Mouse (Mus musculus): ENCODE data around the gene Tgfbr1.
"Not testable (repeated sequence)": the region's sequence is repeated elsewhere in the genome, so short reads cannot be mapped to it uniquely, and the experiment has no call there.

Tgfbr1 gene

GRCm38 (mm10) chr4:47349759-47350158 lies 3.3 kb upstream of the Tgfbr1 start:
- DNase-seq (ENCODE audit: low spot score in 2 of 2) = no peak

GRCm38 (mm10) chr4:47351386-47352049 lies 1.5 kb upstream of the Tgfbr1 start:
- peak in 1 of 2 experiments; percentile 50 for DNase-seq (ENCODE audit: low spot score in 2 of 2)

- DNase-seq (ENCODE audit: low spot score in 2 of 2) = no peak
Observed at GRCm38 (mm10) chr4:47352061-47352661, 861 bp upstream of the Tgfbr1 start.

DNA sequence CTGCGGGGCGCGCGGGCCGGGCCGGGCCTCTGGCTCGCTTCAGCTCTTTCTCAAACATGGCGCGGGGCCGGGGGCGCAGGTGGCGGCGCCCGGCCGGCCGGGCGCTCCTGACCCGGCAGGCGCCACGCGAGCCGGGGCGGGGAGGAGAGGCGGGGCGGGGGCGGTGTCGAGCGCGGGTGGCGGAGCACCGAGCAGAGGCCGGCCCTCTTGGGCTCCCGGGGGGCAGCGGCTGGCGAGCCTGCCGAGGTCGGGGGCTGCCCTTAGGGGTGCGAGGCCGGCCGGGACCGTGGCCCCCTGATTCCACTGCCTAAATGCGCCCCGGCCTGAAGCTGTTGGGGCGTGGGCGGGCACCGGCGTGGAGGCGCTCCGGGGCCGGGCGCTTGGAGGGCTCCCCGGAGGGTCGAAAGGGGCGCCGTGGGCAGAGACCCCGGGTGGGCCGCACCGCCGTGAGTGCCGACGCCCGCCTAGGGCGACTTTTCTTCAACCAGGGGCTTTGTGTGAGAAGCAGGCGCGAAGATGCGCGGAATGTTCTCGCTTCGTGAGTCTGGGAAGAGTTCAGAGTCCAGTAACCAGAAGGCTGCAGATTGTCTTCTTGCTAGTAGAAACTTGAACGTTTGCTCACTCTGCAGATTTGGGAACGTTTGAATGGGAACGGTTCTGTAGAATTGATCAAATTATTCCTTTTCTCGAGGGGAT lies 542 bp downstream of the Tgfbr1 start:
- peak in 1 of 2 experiments; percentile 28 for DNase-seq (ENCODE audit: low spot score in 2 of 2)

- DNase-seq (ENCODE audit: low spot score in 2 of 2) = no peak
Observed at GRCm38 (mm10) chr4:47354304-47354703, 1.3 kb downstream of the Tgfbr1 start.

- DNase-seq (ENCODE audit: low spot score in 2 of 2) = no peak
Observed at GRCm38 (mm10) chr4:47362662-47363061, 9.6 kb downstream of the Tgfbr1 start.

GRCm38 (mm10) chr4:47363134-47363533 lies 10.1 kb downstream of the Tgfbr1 start:
- DNase-seq (ENCODE audit: low spot score in 2 of 2) = no peak

DNA sequence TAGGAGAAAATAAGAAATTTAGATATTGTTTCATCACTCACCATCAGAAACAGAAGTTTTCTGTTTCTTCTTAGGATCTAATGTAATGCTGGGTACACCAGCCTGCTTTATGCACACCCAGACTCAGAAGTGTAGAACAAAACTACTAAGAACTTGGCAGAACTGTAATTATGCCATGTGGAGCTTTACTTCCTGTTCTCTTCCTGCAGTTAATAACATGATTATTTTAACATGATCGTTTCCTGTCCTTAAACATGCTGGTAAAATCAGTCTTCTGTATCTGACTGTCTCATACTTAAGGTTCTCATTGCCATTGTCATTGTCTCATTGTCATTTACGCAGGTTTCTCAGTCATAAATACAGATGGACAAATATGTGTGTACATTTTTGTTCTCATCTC lies 15.7 kb downstream of the Tgfbr1 start:
- DNase-seq (ENCODE audit: low spot score in 2 of 2) = no peak

DNA sequence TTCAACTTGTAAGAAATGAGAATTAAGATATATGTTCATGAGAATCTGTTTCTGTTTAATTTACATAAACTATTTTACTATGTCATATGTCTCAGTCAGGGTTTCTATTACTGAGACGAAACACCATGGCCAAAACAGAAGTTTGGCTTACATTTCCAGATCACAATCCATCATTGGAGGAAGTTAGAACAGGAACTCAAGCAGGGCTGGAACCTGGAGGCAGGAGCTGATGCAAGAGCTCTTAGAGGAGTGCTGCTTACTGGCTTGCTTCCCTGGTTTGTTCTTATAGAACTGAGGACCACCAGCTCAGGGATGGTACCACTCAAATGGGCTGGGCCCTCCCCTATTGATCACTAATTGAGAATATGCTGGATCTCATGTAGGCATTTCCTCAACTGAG lies 25.7 kb downstream of the Tgfbr1 start:
- DNase-seq (ENCODE audit: low spot score in 2 of 2) = no peak

- no peak for DNase-seq (ENCODE audit: low spot score in 2 of 2)
Observed at GRCm38 (mm10) chr4:47382426-47382825, 29.4 kb downstream of the Tgfbr1 start.

GRCm38 (mm10) chr4:47391926-47392325 lies 38.9 kb downstream of the Tgfbr1 start:
- not testable (repeated sequence) for DNase-seq (ENCODE audit: low spot score in 2 of 2)

GRCm38 (mm10) chr4:47396251-47396650 lies 43.2 kb downstream of the Tgfbr1 start:
- no peak for DNase-seq (ENCODE audit: low spot score in 2 of 2)

GRCm38 (mm10) chr4:47397951-47398687 lies 45.1 kb downstream of the Tgfbr1 start:
- no peak for DNase-seq (ENCODE audit: low spot score in 2 of 2)

DNA sequence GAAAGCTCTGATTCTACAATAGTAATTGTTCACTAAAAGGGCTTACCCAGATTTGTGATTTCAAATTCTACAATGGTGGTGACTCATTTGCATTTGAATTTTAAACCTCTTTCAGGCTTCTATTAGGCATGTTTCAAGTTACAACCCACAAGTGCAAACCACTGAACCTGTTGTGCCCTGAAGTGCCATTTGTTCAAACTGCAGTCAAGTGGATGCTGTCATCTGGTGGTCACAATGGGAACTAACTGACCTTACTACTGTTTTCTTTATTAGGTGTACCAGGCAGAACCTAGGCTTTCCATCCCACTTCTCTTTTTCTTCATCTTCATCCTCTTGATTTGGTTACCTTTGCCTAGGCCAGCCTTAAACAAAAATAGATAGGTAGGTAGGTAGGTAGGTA lies 46.8 kb downstream of the Tgfbr1 start:
- DNase-seq (ENCODE audit: low spot score in 2 of 2) = peak in 1 of 2 experiments; percentile 22

- no peak for DNase-seq (ENCODE audit: low spot score in 2 of 2)
Observed at GRCm38 (mm10) chr4:47400314-47400713, 47.3 kb downstream of the Tgfbr1 start.

DNA sequence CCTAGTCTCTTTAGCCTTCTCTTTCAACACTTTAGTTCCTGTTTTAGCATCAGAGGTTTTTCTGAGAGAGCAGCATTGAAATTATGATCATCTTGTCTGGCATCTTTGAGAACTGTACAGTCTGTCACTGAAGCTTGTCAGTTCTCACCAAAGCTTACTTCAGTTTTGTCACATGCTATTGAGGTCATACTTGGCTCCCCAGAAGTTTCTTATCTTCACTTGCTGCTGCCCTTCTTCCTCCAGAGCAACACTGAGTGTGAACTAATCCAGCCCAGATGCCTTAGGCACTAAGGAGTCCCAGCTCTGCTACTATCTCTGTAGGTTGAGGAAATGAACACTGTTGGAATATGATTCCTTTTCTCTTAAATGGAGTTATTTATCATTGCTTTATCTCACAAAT lies 49.2 kb downstream of the Tgfbr1 start:
- DNase-seq (ENCODE audit: low spot score in 2 of 2) = no peak

DNA sequence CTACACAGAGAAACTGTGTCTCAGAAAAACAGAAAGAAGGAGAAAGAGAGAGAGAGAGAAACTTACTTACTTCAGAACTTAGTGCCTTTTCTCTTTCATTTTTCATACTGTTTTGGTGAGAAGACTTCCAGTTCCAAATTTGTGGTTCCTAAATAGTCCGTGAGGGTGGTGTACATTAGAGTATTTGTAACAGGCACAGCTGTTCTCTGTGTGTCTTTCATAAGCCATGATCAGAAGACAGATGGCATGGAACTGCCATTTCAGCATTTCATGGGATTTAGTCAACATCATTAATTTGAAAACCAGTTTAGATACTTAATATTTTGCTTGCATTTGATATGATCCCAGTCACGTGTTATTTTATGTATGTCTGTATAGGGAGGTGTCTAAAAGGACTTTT lies 51.5 kb downstream of the Tgfbr1 start:
- no peak for DNase-seq (ENCODE audit: low spot score in 2 of 2)

DNA sequence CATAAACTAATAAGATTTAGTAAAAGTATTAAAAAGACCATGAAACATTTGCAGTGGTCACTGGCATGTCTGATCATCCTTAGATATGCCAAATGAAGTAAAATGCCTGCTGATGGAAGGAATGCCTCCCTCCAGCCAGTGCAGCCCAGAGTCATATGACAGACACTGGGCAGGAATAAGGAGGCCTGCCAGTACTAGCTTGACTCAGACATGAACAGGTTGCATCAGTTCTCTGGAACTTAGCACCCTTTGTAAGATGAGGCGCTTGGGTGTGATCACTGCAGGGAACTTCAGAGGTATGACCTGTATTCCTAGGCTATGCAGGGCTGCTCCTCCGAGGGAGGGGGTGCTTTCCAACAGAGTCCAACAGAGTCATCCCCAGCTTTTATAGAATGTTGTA lies 54.1 kb downstream of the Tgfbr1 start:
- no peak for DNase-seq (ENCODE audit: low spot score in 2 of 2)

- no peak for DNase-seq (ENCODE audit: low spot score in 2 of 2)
Observed at GRCm38 (mm10) chr4:47417871-47418270, 64.8 kb downstream of the Tgfbr1 start.

DNA sequence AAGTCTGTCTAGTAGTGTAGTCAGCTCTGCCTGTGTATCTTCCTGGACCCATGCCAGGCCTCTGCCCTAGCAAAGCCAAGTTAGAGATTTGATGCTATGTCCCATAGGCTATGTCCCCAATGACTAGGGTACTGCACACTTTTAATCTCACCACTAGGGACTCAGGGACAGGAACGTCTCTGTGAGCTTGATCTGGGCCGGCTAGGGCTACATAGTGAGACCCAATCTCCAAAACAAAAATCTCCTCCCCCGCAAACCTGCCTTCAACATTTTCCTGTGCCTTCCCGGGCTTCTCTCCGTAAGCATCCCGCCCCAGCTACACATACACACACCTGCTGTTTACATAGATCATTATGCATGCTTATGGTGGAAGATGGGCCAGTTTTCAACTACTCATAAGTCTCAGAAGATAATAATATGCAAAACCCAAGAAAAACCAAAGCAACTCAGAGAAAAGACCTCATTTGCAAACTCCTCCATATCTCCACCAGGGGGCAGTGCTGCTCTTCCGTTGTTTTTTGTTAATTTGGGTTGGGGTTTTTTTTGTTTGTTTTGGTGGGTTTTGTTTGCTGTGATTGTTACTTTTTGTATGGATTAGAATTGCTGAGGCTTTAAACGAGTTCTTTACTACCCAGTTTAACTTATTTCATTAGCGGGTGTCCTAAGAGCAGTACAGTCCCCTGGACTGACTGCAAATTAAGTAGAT lies 66.4 kb downstream of the Tgfbr1 start:
- DNase-seq (ENCODE audit: low spot score in 2 of 2) = peak in 1 of 2 experiments; percentile 10

DNA sequence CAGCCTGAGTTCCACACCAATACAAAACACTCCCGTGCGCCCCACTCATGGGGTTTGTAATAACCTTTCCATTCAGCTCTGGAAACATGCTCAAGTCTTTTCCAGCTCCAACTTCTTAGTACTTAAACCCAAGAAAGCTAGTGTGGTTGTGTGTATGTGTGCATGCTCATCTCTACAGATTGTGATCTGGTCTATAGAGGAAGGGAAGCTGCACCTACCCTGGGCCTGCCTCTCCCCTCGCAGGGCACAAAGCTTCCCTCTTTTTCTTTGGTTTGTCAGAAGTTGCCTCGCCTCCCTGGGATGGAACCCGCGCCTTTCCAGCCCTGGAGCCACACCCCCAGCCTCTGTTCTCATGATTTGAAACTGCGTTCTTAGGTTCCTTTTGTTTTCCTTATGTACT lies 67.2 kb downstream of the Tgfbr1 start:
- no peak for DNase-seq (ENCODE audit: low spot score in 2 of 2)

DNA sequence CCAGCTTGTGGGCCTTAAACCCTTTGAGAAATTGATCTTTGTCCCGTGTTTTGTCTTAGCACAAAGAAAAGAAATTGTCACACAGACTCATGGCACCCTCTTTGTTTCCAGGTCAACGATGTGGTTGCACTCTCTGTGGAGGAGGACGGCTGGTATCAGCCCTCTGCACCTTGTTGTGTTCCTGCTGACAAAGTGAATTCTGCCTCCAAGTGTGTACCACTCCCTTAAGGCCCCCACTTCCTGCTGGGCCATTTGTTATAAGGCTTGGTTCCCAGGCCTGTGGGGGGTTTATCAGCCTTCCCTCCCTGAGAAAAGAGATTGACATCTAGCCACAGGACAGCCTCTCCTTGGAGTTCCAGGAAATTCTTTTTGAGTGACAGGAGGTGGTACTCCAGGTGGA lies 69.2 kb downstream of the Tgfbr1 start:
- DNase-seq (ENCODE audit: low spot score in 2 of 2) = no peak
